In genomic region chrX:139780988-139781387, GRCm38 (mm10) we compare ENCODE assay signal across 27 mouse cellular contexts. TPM values are rescaled to one million over a fixed set of nuclear protein-coding genes. Genes with fewer than 3 reads are reported as not detected.
DNase-seq lines count a peak whose midpoint lies in the region; ATAC-seq and TF ChIP-seq lines count a peak whose summit lies in the region.
"Had no signal": no experiment of that assay in that cellular context is flagged by ENCODE, and none has a peak within 500 bp of the region (broad histone marks: within the 10 kb centered on the region; RNA-seq: fewer than 3 reads in every experiment).

No protein-coding gene starts in this region.

- H3K9me3 ChIP-seq in heart, embryonic 12.5 days (replicated peaks), result no peaks in the 10 kb centered on the region
- H3K9me3 ChIP-seq in liver, embryonic 13.5 days (replicated peaks), result no peaks in the 10 kb centered on the region
- no peaks in the 10 kb centered on the region for H3K9me3 ChIP-seq in hindbrain, embryonic 14.5 days (ENCODE audit: control insufficient read depth, low read length)
- H3K9me3 ChIP-seq: embryonic facial prominence, embryonic 15.5 days; heart, embryonic 10.5 days; neural tube, embryonic 13.5 days had no signal

- intact Hi-C loops in heart, adult 2 months (cut with DNase I), result no loop called here

- H3K4me1 ChIP-seq in heart, embryonic 12.5 days (replicated peaks), result peaks cover 18% of the 10 kb centered on the region
- H3K4me1 ChIP-seq in heart, adult 2 months (ENCODE audit: control insufficient read depth, insufficient read depth, low read length), result peaks cover 1% of the 10 kb centered on the region
- peaks cover 25% of the 10 kb centered on the region for H3K4me1 ChIP-seq in liver, embryonic 13.5 days (replicated peaks)
- H3K4me1 ChIP-seq in hindbrain, embryonic 14.5 days (replicated peaks; ENCODE audit: control insufficient read depth, insufficient read depth, low read length), result no peaks in the 10 kb centered on the region
- H3K4me1 ChIP-seq: embryonic facial prominence, embryonic 15.5 days had no signal

- H3K36me3 ChIP-seq in heart, embryonic 12.5 days, result no peaks in the 10 kb centered on the region
- H3K36me3 ChIP-seq in heart, adult 2 months (ENCODE audit: control insufficient read depth, insufficient read depth, low read length), result no peaks in the 10 kb centered on the region
- H3K36me3 ChIP-seq in liver, embryonic 13.5 days, result no peaks in the 10 kb centered on the region
- H3K36me3 ChIP-seq in hindbrain, embryonic 14.5 days (replicated peaks; ENCODE audit: control insufficient read depth, insufficient read depth), result no peaks in the 10 kb centered on the region
- H3K36me3 ChIP-seq: embryonic facial prominence, embryonic 15.5 days; heart, embryonic 10.5 days; neural tube, embryonic 13.5 days had no signal

- H3K79me2 ChIP-seq in heart, adult 2 months (replicated peaks; ENCODE audit: control insufficient read depth, insufficient read depth, low read length), result no peaks in the 10 kb centered on the region

- no peak overlapping the region for H3K27ac ChIP-seq in heart, embryonic 12.5 days (ENCODE audit: poor library complexity, severe bottlenecking)
- H3K27ac ChIP-seq in heart, adult 2 months, result no peak overlapping the region
- H3K27ac ChIP-seq in liver, embryonic 13.5 days, result peak overlapping the region; percentile 50
- no peak overlapping the region for H3K27ac ChIP-seq in hindbrain, embryonic 14.5 days
- H3K27ac ChIP-seq: embryonic facial prominence, embryonic 15.5 days; heart, embryonic 10.5 days; left cerebral cortex, adult 2 months; neural tube, embryonic 13.5 days had no signal

- no peak overlapping the region for H3K4me2 ChIP-seq in heart, embryonic 12.5 days
- H3K4me2 ChIP-seq in liver, embryonic 13.5 days, result no peak overlapping the region
- no peak overlapping the region for H3K4me2 ChIP-seq in hindbrain, embryonic 14.5 days (replicated peaks)
- H3K4me2 ChIP-seq: embryonic facial prominence, embryonic 15.5 days; neural tube, embryonic 13.5 days had no signal

- no peak overlapping the region for H3K9ac ChIP-seq in heart, embryonic 12.5 days
- no peak overlapping the region for H3K9ac ChIP-seq in heart, adult 2 months (ENCODE audit: low read depth, low read length)
- no peak overlapping the region for H3K9ac ChIP-seq in liver, embryonic 13.5 days
- no peak overlapping the region for H3K9ac ChIP-seq in hindbrain, embryonic 14.5 days
- H3K9ac ChIP-seq: embryonic facial prominence, embryonic 15.5 days; neural tube, embryonic 13.5 days had no signal

- H3K27me3 ChIP-seq in heart, embryonic 12.5 days (replicated peaks), result peaks cover 5% of the 10 kb centered on the region
- H3K27me3 ChIP-seq in heart, adult 2 months (ENCODE audit: control insufficient read depth, insufficient read depth, low read length), result no peaks in the 10 kb centered on the region
- H3K27me3 ChIP-seq in liver, embryonic 13.5 days, result no peaks in the 10 kb centered on the region
- H3K27me3 ChIP-seq in hindbrain, embryonic 14.5 days (ENCODE audit: control insufficient read depth, insufficient read depth, low read length), result peaks cover 14% of the 10 kb centered on the region

- no peak for DNase-seq in heart, adult 2 months
- DNase-seq in c-Kit-positive CD71-positive TER-119-negative erythroid progenitor cells, embryonic 14.5 days (ENCODE audit: low read depth), result peak; percentile 11
- DNase-seq in liver, embryonic 13.5 days, result peak; percentile 8
- DNase-seq in lung, postnatal 36 days, result peak; percentile 21
- no peak for DNase-seq in right cerebral cortex, adult 2 months (ENCODE audit: low spot score in 2 of 2)
- no peak for DNase-seq in layer of hippocampus, postnatal 36 days
- DNase-seq in hindbrain, embryonic 14.5 days (ENCODE audit: low spot score), result no peak
- DNase-seq: adrenal gland, postnatal 36 days; cerebellum, adult 9-11 months; embryo, embryonic 11 days; gastrocnemius, postnatal 25 days; heart, postnatal 14 days; kidney, adult 2 months; kidney, postnatal 14 days; right cerebral cortex, postnatal 14 days had no signal

- no peak for TF ChIP-seq POLR2A in heart, adult 2 months (IDR thresholded peaks at IDR 0.05; ENCODE audit: insufficient read depth, low read depth, low read length)

- 33% methylated on average over 3 of the region's 3 CpGs for WGBS in heart, embryonic 12.5 days
- 44% methylated on average over 3 of the region's 3 CpGs for WGBS in heart, adult 2 months
- 19% methylated on average over 3 of the region's 3 CpGs for WGBS in liver, embryonic 13.5 days (ENCODE audit: insufficient replicate concordance)
- 66% methylated on average over 3 of the region's 3 CpGs for WGBS in hindbrain, embryonic 14.5 days

- no peak for TF ChIP-seq EP300 in heart, adult 2 months (IDR thresholded peaks at IDR 0.05; ENCODE audit: insufficient read depth, low read depth, low read length)

- no peak overlapping the region for H3K4me3 ChIP-seq in heart, embryonic 12.5 days
- no peak overlapping the region for H3K4me3 ChIP-seq in heart, adult 2 months
- H3K4me3 ChIP-seq in liver, embryonic 13.5 days (replicated peaks), result no peak overlapping the region
- H3K4me3 ChIP-seq in hindbrain, embryonic 14.5 days (replicated peaks; ENCODE audit: low read length), result no peak overlapping the region
- H3K4me3 ChIP-seq: embryonic facial prominence, embryonic 15.5 days; heart, embryonic 10.5 days; left cerebral cortex, adult 2 months; neural tube, embryonic 13.5 days had no signal

- ATAC-seq in heart, embryonic 12.5 days (ENCODE audit: insufficient number of reproducible peaks, low FRiP score), result peak; percentile 55; the same call in 1 of the 2 replicates
- peak; percentile 85 for ATAC-seq in liver, embryonic 13.5 days (ENCODE audit: low read depth)
- ATAC-seq in hindbrain, embryonic 14.5 days (ENCODE audit: low FRiP score), result no peak
- ATAC-seq: hindbrain, embryonic 16.5 days had no signal

- TF ChIP-seq CTCF in heart, adult 2 months (IDR thresholded peaks at IDR 0.05), result no peak

RNA-seq across cellular contexts. Expression of gene Ripply1, which starts 1.2 kb away (rescaled TPM):
- polyA plus RNA-seq in heart, embryonic 12.5 days (2016; fragmentation: Nextera tagmentation; extraction: Ambion mirVana), result not detected in 2 replicates
- not detected for total RNA-seq in heart, adult 2 months (2021)
- not detected in 2 replicates for polyA plus RNA-seq in heart, adult 2 months (2012; rRNA removed)
- not detected in 2 replicates for polyA plus RNA-seq in liver, embryonic 13.5 days (2015; fragmentation: Nextera tagmentation; extraction: Ambion mirVana)
- total RNA-seq in layer of hippocampus, postnatal 36 days (2021), result not detected
- polyA plus RNA-seq in hindbrain, embryonic 14.5 days (2014; fragmentation: Nextera tagmentation; extraction: Ambion mirVana), result not detected in 2 replicates
- total RNA-seq: adrenal gland, postnatal 36 days; gastrocnemius, postnatal 25 days; heart, postnatal 14 days; layer of hippocampus, adult 8-10 months; left cerebral cortex, adult 2 months; megakaryocyte, adult 5-6 weeks had no signal
- polyA plus RNA-seq: forebrain, embryonic 11.5 days; heart, embryonic 10.5 days; hindbrain, embryonic 16.5 days; limb, embryonic 11.5 days; neural tube, embryonic 13.5 days; spleen, adult 2 months; thymus, postnatal 0 days had no signal

RNA-seq across cellular contexts. Expression of gene Cldn2, which starts 19.6 kb away (rescaled TPM):
- polyA plus RNA-seq in heart, embryonic 12.5 days (2016; fragmentation: Nextera tagmentation; extraction: Ambion mirVana), result 0.08 and 0.27 TPM in 2 replicates
- not detected for total RNA-seq in heart, adult 2 months (2021)
- 0.16 TPM in 1 of 2 replicates, not detected in the other for polyA plus RNA-seq in heart, adult 2 months (2012; rRNA removed)
- polyA plus RNA-seq in liver, embryonic 13.5 days (2015; fragmentation: Nextera tagmentation; extraction: Ambion mirVana), result 0.25 and 0.32 TPM in 2 replicates
- total RNA-seq in layer of hippocampus, postnatal 36 days (2021), result 1 to 10 TPM in 1 of 2 experiments, under 1 TPM in 1; 0.35 to 1.7 TPM
- polyA plus RNA-seq in hindbrain, embryonic 14.5 days (2014; fragmentation: Nextera tagmentation; extraction: Ambion mirVana), result 0.83 and 1.2 TPM in 2 replicates
- total RNA-seq: gastrocnemius, postnatal 25 days; heart, postnatal 14 days; megakaryocyte, adult 5-6 weeks had no signal
- polyA plus RNA-seq: limb, embryonic 11.5 days had no signal

Comparison
In these comparisons a context has a peak if more than half of its experiments do, and no peak if none do; other contexts are left out.
1. DNase-seq: peak in c-Kit-positive CD71-positive TER-119-negative erythroid progenitor cells, embryonic 14.5 days (single experiment), liver, embryonic 13.5 days (single experiment) and lung, postnatal 36 days (single experiment); none in heart, adult 2 months (0 of 2), right cerebral cortex, adult 2 months (0 of 2), layer of hippocampus, postnatal 36 days (0 of 2) and hindbrain, embryonic 14.5 days (single experiment).